Mouse (Mus musculus) brain, embryonic 14.5 days (tissue): ENCODE data around the gene Ube2o.

ENCODE experiments used
- CTCF ChIP-seq: fragments of 200-500 bp; IDR thresholded peaks from 2 replicates; pipeline ENCODE4 v1.5.1; 2012; ENCODE audit warnings: inconsistent platforms, mild to moderate bottlenecking, moderate library complexity, borderline replicate concordance; ENCODE audit not compliant: insufficient read depth, insufficient read length; ENCODE audit errors: extremely low read depth
- POLR2A ChIP-seq: fragments of 200-500 bp; IDR thresholded peaks from 2 replicates; pipeline ENCODE4 v1.6.1; 2012; ENCODE audit warnings: mild to moderate bottlenecking, inconsistent platforms, borderline replicate concordance; ENCODE audit not compliant: poor library complexity, insufficient read depth, insufficient read length, severe bottlenecking; ENCODE audit errors: extremely low read depth

GRCm38 (mm10) chr11:116508689-116509088 is 72.6 kb downstream of the Ube2o start:
- TF ChIP-seq POLR2A: no peak
- no peak for TF ChIP-seq CTCF
